In genomic region chr7:4300166-4300565, GRCm38 (mm10) we compare ENCODE assay signal across 22 mouse cellular contexts. TPM values are rescaled to one million over a fixed set of nuclear protein-coding genes. Genes with fewer than 3 reads are reported as not detected.
DNase-seq lines count a peak whose midpoint lies in the region; ATAC-seq lines count a peak whose summit lies in the region.
"Had no signal": no experiment of that assay in that cellular context is flagged by ENCODE, and none has a peak within 500 bp of the region (broad histone marks: within the 10 kb centered on the region; RNA-seq: fewer than 3 reads in every experiment).

No protein-coding gene starts in this region.

- no peak overlapping the region for H3K4me3 ChIP-seq in embryonic facial prominence, embryonic 10.5 days

- ATAC-seq in monocyte, adult 5-6 weeks (replicated peaks; ENCODE audit: insufficient number of reproducible peaks, low FRiP score, low TSS enrichment, poor library complexity, severe bottlenecking) = peak; percentile 93
- ATAC-seq: activated CD4-positive, CD25-positive, alpha-beta regulatory T cell, adult 4 months; CD4-positive, CD25-positive, alpha-beta regulatory T cell, adult 4 months; Patski had no signal

- H3K27me3 ChIP-seq in embryonic facial prominence, embryonic 10.5 days (replicated peaks; ENCODE audit: low read depth, poor library complexity, severe bottlenecking) = no peaks in the 10 kb centered on the region
- H3K27me3 ChIP-seq: CH12.LX had no signal

- no peaks in the 10 kb centered on the region for H3K36me3 ChIP-seq in embryonic facial prominence, embryonic 10.5 days (replicated peaks)
- H3K36me3 ChIP-seq: G1E had no signal

- no peaks in the 10 kb centered on the region for H3K9me3 ChIP-seq in embryonic facial prominence, embryonic 10.5 days
- H3K9me3 ChIP-seq: G1E had no signal

- no peak for DNase-seq in embryonic facial prominence, embryonic 10.5 days (ENCODE audit: low spot score)
- DNase-seq: adrenal gland, adult 2 months; adrenal gland, adult 8-10 months; adrenal gland, postnatal 10 days; adrenal gland, postnatal 14 days; adrenal gland, postnatal 25 days; adrenal gland, postnatal 36 days; B cell, adult 2 months; cerebellum, adult 11 months; cerebellum, adult 11-12 months; cerebellum, adult 18-20 months; cerebellum, adult 2 months had no signal

- H3K4me1 ChIP-seq in embryonic facial prominence, embryonic 10.5 days = no peaks in the 10 kb centered on the region

- H3K27ac ChIP-seq in embryonic facial prominence, embryonic 10.5 days (replicated peaks) = no peak overlapping the region

RNA-seq across cellular contexts. Expression of gene Ncr1, which starts 37.4 kb away (rescaled TPM):
- 398 to 1,289 TPM (median 424 TPM) in 3 replicates for total RNA-seq in monocyte, adult 5-6 weeks (2017)
- polyA plus RNA-seq in embryonic facial prominence, embryonic 10.5 days (2016; fragmentation: Nextera tagmentation; extraction: Ambion mirVana) = not detected in 2 replicates
- total RNA-seq: adrenal gland, postnatal 14 days; adrenal gland, postnatal 36 days; CH12.LX; ES-E14; MEL had no signal
- polyA plus RNA-seq: activated CD4-positive, CD25-positive, alpha-beta regulatory T cell, adult 4 months; adrenal gland, adult 2 months; brain, embryonic 14.5 days; C2C12; CD4-positive, CD25-positive, alpha-beta regulatory T cell, adult 4 months; G1E; Patski had no signal
